Mouse (Mus musculus) liver, embryonic 11.5 days (tissue): ENCODE results near the gene Nrxn1. TPM values are rescaled to one million over a fixed set of nuclear protein-coding genes. Genes with fewer than 3 reads are reported as not detected.

ENCODE experiments used
- ATAC-seq: fragments of 200-750 bp; cut with Nextera tagmentation; replicated peaks from 2 replicates; pipeline ENCODE4 v1.8.0; 2017; ENCODE audit warnings: moderate number of reproducible peaks, mild to moderate bottlenecking, moderate TSS enrichment, moderate library complexity; ENCODE audit not compliant: low FRiP score
- DNase-seq: peaks from one replicate; pipeline ENCODE4 v3.0.0-alpha.2; 2017; ENCODE audit warnings: low spot score
- H3K27ac ChIP-seq: fragments of 300-500 bp; sonication (generic); 2 replicates; pipeline ENCODE4 v1.5.1; 2014; ENCODE audit warnings: mild to moderate bottlenecking, low read depth, low read length, control low read depth
- H3K27me3 ChIP-seq: fragments of 300-500 bp; sonication (generic); replicated peaks from 2 replicates; pipeline ENCODE4 v1.6.1; 2014; ENCODE audit warnings: low read length, mixed read lengths; ENCODE audit not compliant: control insufficient read depth, insufficient read depth
- H3K36me3 ChIP-seq: fragments of 300-500 bp; sonication (generic); 2 replicates; pipeline ENCODE4 v1.6.1; 2014; ENCODE audit warnings: mild to moderate bottlenecking, low read length, moderate library complexity, mixed read lengths; ENCODE audit not compliant: control insufficient read depth, insufficient read depth
- H3K4me1 ChIP-seq: fragments of 300-500 bp; sonication (generic); replicated peaks from 2 replicates; pipeline ENCODE4 v1.6.1; 2014; ENCODE audit warnings: low read length, mixed read lengths; ENCODE audit not compliant: control insufficient read depth, insufficient read depth
- H3K4me2 ChIP-seq: fragments of 300-500 bp; sonication (generic); 2 replicates; pipeline ENCODE4 v1.6.1; 2014; ENCODE audit warnings: mild to moderate bottlenecking, control low read depth, moderate library complexity
- H3K4me3 ChIP-seq: fragments of 300-500 bp; sonication (generic); 2 replicates; pipeline ENCODE4 v1.5.1; 2014; ENCODE audit warnings: low read depth, low read length, control low read depth
- H3K9ac ChIP-seq: fragments of 300-500 bp; sonication (generic); 2 replicates; pipeline ENCODE4 v1.6.1; 2014; ENCODE audit warnings: low read depth, low read length, control low read depth
- H3K9me3 ChIP-seq: fragments of 300-500 bp; sonication (generic); 2 replicates; pipeline ENCODE4 v1.6.1; 2016; ENCODE audit warnings: low read length, inconsistent platforms, mixed read lengths; ENCODE audit not compliant: control insufficient read depth
- WGBS: fragments of 180-500 bp; shearing (Covaris S2); extraction: QIAGEN DNeasy Blood & Tissue Kit; methylation state at CpG from one replicate; pipeline ENCODE4 v1.1.7; 2014; 5-methylcytosine and 5-hydroxymethylcytosine counted together
- polyA plus RNA-seq: library from polyadenylated mRNA; unstranded; fragments of >200 nt; fragmentation: Nextera tagmentation; extraction: Ambion mirVana; gene quantifications from 2 replicates; pipeline ENCODE4 v1.2.1, GENCODE M21; 2014

The Nrxn1 gene
- polyA plus RNA-seq, 1 experiment from 2014 or later, result 0.70 TPM

GRCm38 (mm10) chr17:90638183-90638727, 454.6 kb downstream of the Nrxn1 start:
- no peaks in the 10 kb centered on the region for H3K27me3 ChIP-seq
- H3K4me3 ChIP-seq, result no peak overlapping the region
- DNase-seq, result no peak
- H3K9ac ChIP-seq, result no peak overlapping the region
- no peak for ATAC-seq
- WGBS, result 84% methylated on average over 4 of the region's 4 CpGs
- no peaks in the 10 kb centered on the region for H3K36me3 ChIP-seq
- H3K27ac ChIP-seq, result no peak overlapping the region
- H3K9me3 ChIP-seq, result no peaks in the 10 kb centered on the region
- no peaks in the 10 kb centered on the region for H3K4me1 ChIP-seq
- H3K4me2 ChIP-seq, result no peak overlapping the region

- Histone ChIP-seq H3K4me1 (no peaks in the 10 kb centered on the region), H3K27me3 (no peaks in the 10 kb centered on the region), H3K27ac (no peak overlapping the region), H3K4me3 (no peak overlapping the region), H3K9ac (no peak overlapping the region), H3K4me2 (no peak overlapping the region), H3K9me3 (no peaks in the 10 kb centered on the region), H3K36me3 (no peaks in the 10 kb centered on the region)
- ATAC-seq, result no peak
- DNase-seq, result no peak
- whole genome bisulfite sequencing, result 44% methylated on average over 2 of the region's 2 CpGs
These were observed 461.5 kb downstream of the Nrxn1 start for GRCm38 (mm10) chr17:90631371-90631770.

- no peak for DNase-seq
- no peak overlapping the region for H3K4me3 ChIP-seq
- no peaks in the 10 kb centered on the region for H3K4me1 ChIP-seq
- WGBS, result 78% methylated on average over 13 of the region's 13 CpGs
- H3K36me3 ChIP-seq, result no peaks in the 10 kb centered on the region
- no peaks in the 10 kb centered on the region for H3K27me3 ChIP-seq
- no peak for ATAC-seq
- H3K9me3 ChIP-seq, result no peaks in the 10 kb centered on the region
- no peak overlapping the region for H3K4me2 ChIP-seq
- H3K9ac ChIP-seq, result no peak overlapping the region
- no peak overlapping the region for H3K27ac ChIP-seq
These were observed 463.0 kb downstream of the Nrxn1 start for GRCm38 (mm10) chr17:90629851-90630250.

- no peak for DNase-seq
- no peaks in the 10 kb centered on the region for H3K9me3 ChIP-seq
- WGBS, result 54% methylated on average over 2 of the region's 2 CpGs
These were observed 464.4 kb downstream of the Nrxn1 start for GRCm38 (mm10) chr17:90628469-90628868.

GRCm38 (mm10) chr17:90628004-90628403, 464.9 kb downstream of the Nrxn1 start:
- Histone ChIP-seq H3K27ac (no peak overlapping the region), H3K9ac (no peak overlapping the region), H3K27me3 (no peaks in the 10 kb centered on the region), H3K4me1 (no peaks in the 10 kb centered on the region), H3K4me3 (no peak overlapping the region), H3K36me3 (no peaks in the 10 kb centered on the region), H3K4me2 (no peak overlapping the region), H3K9me3 (no peaks in the 10 kb centered on the region)
- ATAC-seq, result no peak
- no peak for DNase-seq
- WGBS, result 64% methylated on average over 3 of the region's 3 CpGs

More at GRCm38 (mm10) chr17:90628469-90628868, 464.4 kb downstream of the Nrxn1 start:
- no peak overlapping the region for H3K27ac ChIP-seq
- no peak overlapping the region for H3K9ac ChIP-seq
- no peak overlapping the region for H3K4me2 ChIP-seq
- H3K27me3 ChIP-seq, result no peaks in the 10 kb centered on the region
- ATAC-seq, result no peak; the same call in 1 of the 2 replicates
- H3K36me3 ChIP-seq, result no peaks in the 10 kb centered on the region
- no peaks in the 10 kb centered on the region for H3K4me1 ChIP-seq
- H3K4me3 ChIP-seq, result no peak overlapping the region

GRCm38 (mm10) chr17:90627395-90627794, 465.5 kb downstream of the Nrxn1 start:
- DNase-seq (no peak), ATAC-seq (no peak)
- no peak overlapping the region for H3K9ac ChIP-seq
- no peaks in the 10 kb centered on the region for H3K36me3 ChIP-seq
- H3K9me3 ChIP-seq, result no peaks in the 10 kb centered on the region
- H3K4me2 ChIP-seq, result no peak overlapping the region
- H3K27me3 ChIP-seq, result no peaks in the 10 kb centered on the region
- no peak overlapping the region for H3K27ac ChIP-seq
- no peaks in the 10 kb centered on the region for H3K4me1 ChIP-seq
- H3K4me3 ChIP-seq, result no peak overlapping the region
- 75% methylated on average over 3 of the region's 3 CpGs for WGBS

- WGBS, result 34% methylated on average over 1 of the region's 1 CpGs
- Histone ChIP-seq H3K9me3 (no peaks in the 10 kb centered on the region), H3K4me2 (no peak overlapping the region), H3K36me3 (no peaks in the 10 kb centered on the region), H3K27me3 (no peaks in the 10 kb centered on the region), H3K27ac (no peak overlapping the region), H3K4me1 (no peaks in the 10 kb centered on the region), H3K4me3 (no peak overlapping the region), H3K9ac (no peak overlapping the region)
- ATAC-seq (no peak), DNase-seq (no peak)
These were observed 468.1 kb downstream of the Nrxn1 start for GRCm38 (mm10) chr17:90624591-90625266.

- H3K4me3 ChIP-seq, result no peak overlapping the region
- 87% methylated on average over 4 of the region's 4 CpGs for WGBS
- H3K9ac ChIP-seq, result no peak overlapping the region
- no peaks in the 10 kb centered on the region for H3K4me1 ChIP-seq
- H3K4me2 ChIP-seq, result no peak overlapping the region
- DNase-seq (no peak), ATAC-seq (no peak)
- H3K36me3 ChIP-seq, result no peaks in the 10 kb centered on the region
- no peaks in the 10 kb centered on the region for H3K9me3 ChIP-seq
- no peaks in the 10 kb centered on the region for H3K27me3 ChIP-seq
- H3K27ac ChIP-seq, result no peak overlapping the region
These were observed 471.0 kb downstream of the Nrxn1 start for GRCm38 (mm10) chr17:90621828-90622227.

GRCm38 (mm10) chr17:90615019-90615418, 477.9 kb downstream of the Nrxn1 start:
- no peaks in the 10 kb centered on the region for H3K4me1 ChIP-seq

More at GRCm38 (mm10) chr17:90615019-90615418, 477.9 kb downstream of the Nrxn1 start:
- H3K36me3 ChIP-seq, result no peaks in the 10 kb centered on the region
- ATAC-seq (no peak), DNase-seq (no peak)
- no peaks in the 10 kb centered on the region for H3K9me3 ChIP-seq
- no peak overlapping the region for H3K4me2 ChIP-seq
- H3K27ac ChIP-seq, result no peak overlapping the region
- H3K27me3 ChIP-seq, result no peaks in the 10 kb centered on the region
- WGBS, result 73% methylated on average over 3 of the region's 3 CpGs
- no peak overlapping the region for H3K9ac ChIP-seq
- no peak overlapping the region for H3K4me3 ChIP-seq
